Mouse (Mus musculus) T-helper 2 cell (primary cell): Measurements from ENCODE around the gene Gimap9.

Source experiments
- in situ Hi-C: fragments of 300-600 bp; cut with MboI, MseI; formaldehyde crosslinking; loops from one replicate; pipeline ENCODE4 v1.15.1; 2025; ENCODE audit warnings: high pct_unique_total_duplicates

Gene Gimap9

DNA sequence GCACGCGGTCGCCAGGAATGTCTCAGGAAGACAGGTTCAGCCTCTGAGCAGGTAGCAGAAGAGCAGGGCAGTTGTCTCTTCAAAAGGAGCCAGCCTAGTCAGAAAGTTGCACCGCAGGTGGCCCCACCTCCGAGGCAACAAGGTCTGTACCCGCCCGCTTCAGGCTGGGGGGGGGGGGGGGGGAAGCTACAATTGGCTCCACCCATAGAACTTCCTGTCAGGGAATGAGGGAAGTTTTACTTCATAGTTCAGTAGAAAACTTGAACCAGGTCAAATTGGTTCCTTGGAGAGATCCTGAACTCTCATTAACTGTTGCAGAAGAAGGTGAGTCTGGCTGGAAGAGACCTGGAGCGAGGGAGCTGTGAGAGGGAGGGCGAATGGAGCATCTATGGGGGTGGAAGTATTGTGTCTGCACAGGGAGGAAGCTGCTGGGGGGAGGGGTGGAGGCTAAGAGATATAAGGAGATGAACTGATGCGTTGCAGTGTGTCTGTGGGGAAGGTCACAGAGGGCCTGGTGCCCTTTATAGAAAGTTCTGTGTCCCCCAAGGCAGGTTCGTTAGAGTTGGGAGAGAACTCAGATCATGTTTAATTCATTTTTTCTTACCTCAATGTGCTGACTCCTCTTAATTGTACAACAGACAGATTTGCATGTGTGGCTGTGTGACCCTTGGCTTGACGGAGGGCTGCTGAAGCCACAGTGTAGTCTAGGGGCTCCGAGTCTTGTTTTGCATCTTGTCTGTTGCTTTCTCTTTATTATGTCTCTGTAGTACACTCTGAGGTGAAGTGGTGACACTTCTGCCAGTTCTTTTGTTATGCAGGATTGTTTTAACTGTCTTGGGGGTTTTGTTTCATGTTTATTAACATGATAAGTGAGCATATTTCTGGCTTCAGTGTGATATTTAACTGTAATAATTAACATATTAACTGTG lies at the start of gene Gimap9:
Gene Gimap9 (plus strand): TSS at position 199 of the 929 bp plus-strand sequence.
- in situ Hi-C loops, result loop anchor here (5.0 to 25.0 kb wide), 2 partner anchors 66 to 914 kb away; no protein-coding TSS in a partner anchor

DNA sequence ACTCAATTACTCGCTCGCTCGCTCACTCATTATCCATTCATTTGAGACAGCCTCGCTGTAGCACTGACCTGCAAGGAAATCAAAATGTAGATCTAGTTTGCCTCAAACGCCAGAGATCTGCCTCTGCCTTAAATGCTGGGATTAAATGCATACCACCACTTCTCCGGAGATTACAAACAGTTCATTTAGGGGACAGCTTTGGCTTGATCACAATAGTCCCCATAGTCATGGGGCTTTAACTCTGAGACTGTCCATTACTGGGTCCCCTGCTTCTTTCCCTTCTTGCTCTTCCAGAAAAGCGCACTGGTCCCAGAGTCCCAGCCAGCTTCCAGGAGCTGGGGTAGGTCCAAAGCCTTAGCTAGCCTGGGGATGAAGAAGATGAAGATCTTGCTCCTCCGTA lies 49.5 kb upstream of the Gimap9 start, which contains the start of gene AI854703:
Gene AI854703 (plus strand): TSS at position 301 of the 400 bp plus-strand sequence.
- in situ Hi-C loops, result loop anchor here (25.0 kb wide), 1 partner anchor 439 kb away; no protein-coding TSS in a partner anchor

DNA sequence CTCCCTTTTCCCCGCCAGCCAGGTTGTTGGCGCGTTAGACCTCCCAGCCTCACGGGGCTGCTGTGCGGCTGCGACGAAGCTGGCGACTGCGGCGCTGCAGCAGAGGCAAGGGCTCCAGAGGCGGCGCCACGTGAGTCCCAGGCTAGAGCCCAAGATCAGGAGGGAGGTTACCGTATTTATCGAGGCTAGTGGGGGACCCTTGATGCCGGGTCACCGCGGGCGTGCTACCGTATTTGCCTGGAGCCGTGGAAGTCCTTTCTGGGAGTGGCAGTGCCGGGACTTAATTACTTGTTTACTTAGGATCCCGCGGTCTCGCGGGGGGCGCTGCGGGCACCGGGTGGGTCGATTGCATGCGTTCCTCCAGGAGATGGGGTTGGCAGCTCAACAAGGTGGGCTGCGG lies 48.9 kb upstream of the Gimap9 start:
- in situ Hi-C loops, result loop anchor here (25.0 kb wide), 1 partner anchor 440 kb away; no protein-coding TSS in a partner anchor

DNA sequence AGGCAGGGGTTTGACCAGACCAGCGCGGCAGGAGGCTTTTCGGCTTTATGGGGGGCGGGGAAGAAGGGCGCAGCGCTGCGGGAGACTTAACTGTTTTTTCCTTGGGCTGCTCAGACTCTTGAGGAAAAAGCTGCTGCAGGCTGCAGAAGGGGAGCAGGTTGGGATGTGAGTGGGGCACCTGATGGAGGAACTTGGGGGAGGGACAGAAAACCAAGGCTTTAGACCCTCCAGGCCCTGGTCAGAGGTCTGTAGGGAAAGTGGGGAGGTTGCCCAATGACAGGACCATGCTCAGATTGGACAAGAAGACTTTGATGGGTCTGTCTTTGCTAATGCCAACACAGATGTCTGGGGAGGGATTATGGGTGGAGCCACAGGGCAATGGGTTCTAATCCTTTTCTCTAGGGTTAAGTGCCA lies 48.4 kb upstream of the Gimap9 start:
- in situ Hi-C loops, result loop anchor here (25.0 kb wide), 1 partner anchor 440 kb away; no protein-coding TSS in a partner anchor

- in situ Hi-C loops, result loop anchor here (25.0 kb wide), 1 partner anchor 441 kb away; no protein-coding TSS in a partner anchor
Observed at GRCm38 (mm10) chr6:48628377-48628776, 47.6 kb upstream of the Gimap9 start.

GRCm38 (mm10) chr6:48628808-48629660 lies 46.9 kb upstream of the Gimap9 start:
- in situ Hi-C loops, result loop anchor here (25.0 kb wide), 1 partner anchor 442 kb away; no protein-coding TSS in a partner anchor

DNA sequence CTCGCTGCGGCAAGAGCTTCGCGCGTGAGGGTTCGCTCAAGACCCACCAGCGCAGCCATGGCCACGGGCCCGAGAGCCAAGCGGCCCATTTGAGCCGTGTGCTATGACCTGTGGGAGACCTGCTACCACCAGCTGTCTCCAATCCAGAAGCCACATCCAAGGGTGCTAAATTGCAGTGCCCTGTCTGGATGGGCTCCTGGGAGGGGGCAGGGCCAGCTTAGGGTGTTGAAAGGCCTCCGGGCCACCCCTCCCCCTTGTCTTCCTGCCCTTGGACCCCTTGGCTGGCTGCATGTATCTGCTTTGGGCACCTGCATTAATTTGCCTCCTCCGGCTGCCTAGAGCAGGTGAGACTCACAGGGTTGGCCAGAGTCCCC lies 46.3 kb upstream of the Gimap9 start:
- in situ Hi-C loops, result loop anchor here (25.0 kb wide), 1 partner anchor 442 kb away; no protein-coding TSS in a partner anchor

DNA sequence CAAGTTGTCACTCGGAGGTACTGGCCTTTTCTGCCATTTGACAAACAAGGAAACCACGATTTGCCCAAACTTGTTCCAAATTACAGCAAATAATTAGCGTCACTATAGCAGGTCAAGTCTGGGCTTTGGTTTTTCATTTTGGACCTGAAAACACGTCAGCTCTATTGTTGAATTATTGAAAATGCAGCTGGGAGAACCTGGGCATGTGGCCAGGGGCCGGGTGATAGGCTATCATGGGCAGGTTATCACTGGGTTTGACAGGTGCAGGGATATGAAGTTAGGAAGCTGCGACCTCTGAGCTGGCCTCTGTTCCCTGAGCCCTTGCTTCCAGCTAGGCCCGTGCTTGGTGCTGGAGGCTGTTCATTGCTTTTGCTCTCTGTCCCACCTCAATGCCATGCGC lies 45.1 kb upstream of the Gimap9 start:
- in situ Hi-C loops, result loop anchor here (25.0 kb wide), 1 partner anchor 444 kb away; no protein-coding TSS in a partner anchor

- in situ Hi-C loops, result loop anchor here (5.0 to 25.0 kb wide), 2 partner anchors 93 to 448 kb away; no protein-coding TSS in a partner anchor
Observed at GRCm38 (mm10) chr6:48635105-48635504, 40.8 kb upstream of the Gimap9 start.

DNA sequence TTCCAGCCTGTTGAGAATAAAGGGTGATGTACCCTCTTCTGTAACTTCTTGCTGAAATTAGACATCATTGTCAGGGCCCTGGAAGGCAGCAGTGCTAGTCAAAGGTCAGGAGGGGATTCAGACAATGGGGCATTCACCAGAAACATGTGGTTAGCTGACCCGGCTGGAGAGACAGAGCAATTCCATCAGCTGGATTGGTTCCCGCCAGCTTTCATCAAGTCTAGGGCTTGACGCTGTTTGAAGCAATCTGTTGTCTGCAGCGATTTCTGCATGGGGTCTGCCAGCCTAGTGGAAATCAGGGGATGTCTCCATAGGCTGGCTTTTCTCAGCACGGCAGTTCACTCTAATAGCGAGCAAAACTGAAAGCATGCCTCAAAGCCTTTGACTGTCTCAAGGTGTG lies 39.4 kb upstream of the Gimap9 start:
- in situ Hi-C loops, result loop anchor here (5.0 to 25.0 kb wide), 2 partner anchors 94 to 449 kb away; no protein-coding TSS in a partner anchor

DNA sequence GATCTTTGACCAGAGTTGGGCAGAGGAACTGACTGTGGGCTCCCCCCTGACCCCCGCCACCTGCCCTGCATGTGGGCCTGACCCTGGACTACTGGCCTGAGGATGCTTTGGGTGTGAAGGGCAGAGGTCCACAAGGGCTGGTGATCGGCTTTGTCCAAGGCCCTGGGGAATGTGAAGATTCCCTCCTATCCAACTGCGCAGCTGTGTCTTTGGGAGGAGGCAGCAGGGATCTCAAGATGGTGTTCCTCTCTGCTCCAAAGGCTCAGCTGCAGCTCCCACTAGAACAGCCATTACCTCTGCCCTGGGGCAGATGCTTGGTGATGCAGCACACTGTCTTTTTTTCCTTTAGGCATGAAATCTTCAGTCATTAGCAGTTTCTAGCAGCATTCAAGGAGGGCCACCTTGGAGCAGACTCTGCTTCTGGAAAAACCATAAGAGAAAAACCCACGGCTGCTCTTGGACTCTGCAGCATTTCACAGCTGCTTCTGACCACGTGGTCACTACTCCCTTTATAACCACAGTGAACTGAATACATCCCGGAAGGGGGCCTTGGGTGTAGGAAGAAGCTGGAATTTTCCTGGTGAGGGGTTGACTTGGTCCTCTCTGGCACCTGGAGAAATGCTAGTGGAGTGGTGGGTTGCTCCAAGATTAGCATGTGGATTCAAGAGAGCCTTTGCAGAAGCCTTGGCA lies 38.0 kb upstream of the Gimap9 start:
- in situ Hi-C loops, result loop anchor here (5.0 to 25.0 kb wide), 2 partner anchors 96 to 451 kb away; no protein-coding TSS in a partner anchor

DNA sequence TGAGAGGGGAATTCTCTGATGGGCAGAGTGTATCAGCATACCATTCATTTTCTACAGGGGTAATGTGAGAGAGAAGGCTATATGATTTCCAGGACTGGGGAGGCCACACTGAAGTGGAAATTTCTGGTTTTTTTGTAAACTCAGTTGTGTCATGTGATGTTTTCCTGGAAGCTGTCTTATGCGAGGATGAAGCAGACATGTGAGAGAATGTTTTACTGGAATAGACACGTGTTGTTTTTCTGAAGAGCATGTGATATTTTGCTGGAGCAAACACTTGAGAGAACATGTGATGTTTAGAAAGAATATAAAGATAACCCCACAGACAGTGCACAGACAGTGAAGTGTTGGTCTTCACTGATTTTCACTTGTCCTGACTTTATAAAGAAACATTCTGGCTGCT lies 37.4 kb upstream of the Gimap9 start:
- in situ Hi-C loops, result loop anchor here (5.0 to 25.0 kb wide), 2 partner anchors 96 to 451 kb away; no protein-coding TSS in a partner anchor

DNA sequence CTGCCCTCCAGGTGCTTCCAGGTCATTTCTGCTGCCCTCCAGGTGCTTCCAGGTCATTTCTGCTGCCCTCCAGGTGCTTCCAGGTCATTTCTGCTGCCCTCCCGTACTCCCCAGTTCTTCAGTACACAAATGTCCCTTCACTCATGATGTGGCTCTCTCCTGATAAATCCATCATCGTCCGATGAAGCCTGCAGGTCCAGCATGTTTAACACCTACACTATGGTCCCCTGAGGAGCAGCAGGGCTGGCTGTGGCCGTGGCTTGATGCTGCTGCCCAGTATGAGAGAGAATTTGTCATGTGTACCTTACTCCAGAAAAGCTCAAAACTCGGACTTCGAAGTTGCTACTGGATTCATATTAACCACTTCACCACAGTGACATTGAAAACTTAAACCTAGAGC lies 34.5 kb upstream of the Gimap9 start:
- in situ Hi-C loops, result loop anchor here (5.0 to 25.0 kb wide), 2 partner anchors 59 to 454 kb away; no protein-coding TSS in a partner anchor

DNA sequence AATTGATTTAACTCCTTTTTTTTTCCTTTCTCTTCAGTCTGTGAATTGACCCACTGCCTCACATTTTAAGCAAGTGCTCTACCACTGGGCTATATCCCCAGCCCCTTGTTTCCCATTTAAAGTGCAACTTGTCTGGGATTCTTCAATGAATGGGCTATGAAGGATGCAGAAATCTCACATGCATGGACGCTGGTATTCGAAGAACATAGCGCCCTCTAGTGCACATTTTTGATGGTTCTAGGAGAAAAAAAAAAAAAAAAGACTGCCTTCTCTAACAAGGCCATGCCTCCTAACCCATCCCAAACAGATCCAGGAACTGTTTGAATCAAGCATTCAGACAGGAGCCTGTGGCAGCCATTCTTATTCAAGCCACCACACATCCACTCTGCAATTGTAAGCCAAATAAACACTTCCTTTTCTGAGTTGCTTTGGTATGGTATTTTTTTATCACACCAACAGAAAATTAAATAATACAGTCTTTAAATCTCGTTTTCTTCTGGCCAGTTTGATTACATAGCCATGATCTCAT lies 33.1 kb upstream of the Gimap9 start:
- in situ Hi-C loops, result loop anchor here (5.0 to 25.0 kb wide), 2 partner anchors 61 to 456 kb away; no protein-coding TSS in a partner anchor

GRCm38 (mm10) chr6:48645660-48646308 lies 30.1 kb upstream of the Gimap9 start:
- in situ Hi-C loops, result loop anchor here (5.0 to 25.0 kb wide), 2 partner anchors 127 to 458 kb away; partner anchors contain the start of gene Gimap3

DNA sequence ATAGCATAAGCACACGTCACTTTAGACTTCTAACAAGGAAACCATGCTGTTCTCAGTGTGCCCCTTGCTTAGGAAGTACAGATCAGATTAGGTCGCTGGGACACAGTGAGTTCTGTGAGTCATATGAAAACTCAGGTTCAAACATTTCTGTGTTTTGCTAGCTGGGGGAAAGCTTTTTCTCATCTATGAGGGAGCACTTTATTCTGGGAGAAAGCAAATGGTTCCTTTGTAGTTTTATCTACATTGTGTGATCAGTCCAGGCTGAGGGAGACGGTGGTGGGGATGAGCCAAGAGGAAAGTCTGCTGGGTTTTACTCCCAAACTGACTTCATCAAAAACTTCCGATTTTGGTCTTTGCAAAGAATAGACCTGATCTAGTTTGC lies 29.6 kb upstream of the Gimap9 start:
- in situ Hi-C loops, result loop anchor here (5.0 to 25.0 kb wide), 2 partner anchors 126 to 459 kb away; partner anchors contain the start of gene Gimap3

- in situ Hi-C loops, result loop anchor here (5.0 to 25.0 kb wide), 2 partner anchors 125 to 460 kb away; partner anchors contain the start of gene Gimap3
Observed at GRCm38 (mm10) chr6:48646995-48647394, 28.9 kb upstream of the Gimap9 start, which contains the start of gene Gimap8. TSS of gene Gimap8 (plus strand) at chr6:48647234.

DNA sequence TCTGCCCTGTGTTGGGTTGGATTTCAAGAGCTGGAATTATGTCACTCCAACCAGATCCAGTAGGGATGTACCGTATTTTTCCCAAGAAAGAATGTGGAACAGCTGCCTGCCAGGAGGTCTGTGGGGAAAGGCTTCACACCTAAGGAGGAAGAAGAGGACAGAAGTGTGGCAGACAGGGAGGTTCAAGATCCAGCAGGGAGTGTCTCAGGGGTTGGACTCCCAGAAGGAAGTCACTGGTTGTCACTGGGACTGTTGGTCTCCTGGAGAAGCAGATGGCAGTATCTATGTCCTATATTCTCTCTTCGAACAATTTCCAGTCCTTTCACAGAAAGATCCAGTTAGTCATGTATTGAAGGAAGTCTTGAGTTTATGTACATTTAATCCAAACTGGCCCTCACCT lies 28.3 kb upstream of the Gimap9 start:
- in situ Hi-C loops, result loop anchor here (5.0 to 25.0 kb wide), 2 partner anchors 125 to 460 kb away; partner anchors contain the start of gene Gimap3

DNA sequence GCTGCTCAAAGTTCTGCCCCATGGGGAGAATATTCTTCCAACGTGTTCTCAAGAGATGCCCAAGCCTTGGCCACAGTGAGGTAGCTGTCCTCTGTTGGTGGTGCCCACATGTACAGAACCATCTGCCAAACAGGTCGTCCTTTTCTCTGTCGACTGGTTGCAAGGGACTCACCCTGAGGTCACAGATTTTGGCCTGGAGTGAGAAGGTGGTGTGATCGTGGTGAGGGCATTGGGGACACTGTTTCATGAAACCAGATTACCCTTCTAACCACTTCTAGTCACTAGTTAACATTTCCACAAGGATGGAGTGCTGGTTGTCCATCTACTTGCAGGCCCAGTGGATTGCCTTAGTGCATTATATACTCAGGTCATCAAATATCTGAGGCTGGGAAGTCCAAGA lies 27.1 kb upstream of the Gimap9 start:
- in situ Hi-C loops, result loop anchor here (5.0 to 25.0 kb wide), 2 partner anchors 124 to 461 kb away; partner anchors contain the start of gene Gimap3
